Mouse (Mus musculus): Measurements from ENCODE around the gene Il17re. TPM values are rescaled to one million over a fixed set of nuclear protein-coding genes. Genes with fewer than 3 reads are reported as not detected.

The Il17re gene
- total RNA-seq, 2 experiments from 2014 or later: 0.31 TPM; not detected in 1

- peak; percentile 86 for ATAC-seq (replicated peaks; ENCODE audit: poor library complexity, severe bottlenecking)
These were observed 15.7 kb upstream of the Il17re start, which contains the start of gene Jagn1 for GRCm38 (mm10) chr6:113442442-113443090. Jagn1 (plus strand) TSS chr6:113442569.

GRCm38 (mm10) chr6:113443091-113443490 lies 15.2 kb upstream of the Il17re start:
- ATAC-seq (replicated peaks; ENCODE audit: poor library complexity, severe bottlenecking): 0 out of 2 replicates have a peak, but pooled peaks have one; percentile 14

DNA sequence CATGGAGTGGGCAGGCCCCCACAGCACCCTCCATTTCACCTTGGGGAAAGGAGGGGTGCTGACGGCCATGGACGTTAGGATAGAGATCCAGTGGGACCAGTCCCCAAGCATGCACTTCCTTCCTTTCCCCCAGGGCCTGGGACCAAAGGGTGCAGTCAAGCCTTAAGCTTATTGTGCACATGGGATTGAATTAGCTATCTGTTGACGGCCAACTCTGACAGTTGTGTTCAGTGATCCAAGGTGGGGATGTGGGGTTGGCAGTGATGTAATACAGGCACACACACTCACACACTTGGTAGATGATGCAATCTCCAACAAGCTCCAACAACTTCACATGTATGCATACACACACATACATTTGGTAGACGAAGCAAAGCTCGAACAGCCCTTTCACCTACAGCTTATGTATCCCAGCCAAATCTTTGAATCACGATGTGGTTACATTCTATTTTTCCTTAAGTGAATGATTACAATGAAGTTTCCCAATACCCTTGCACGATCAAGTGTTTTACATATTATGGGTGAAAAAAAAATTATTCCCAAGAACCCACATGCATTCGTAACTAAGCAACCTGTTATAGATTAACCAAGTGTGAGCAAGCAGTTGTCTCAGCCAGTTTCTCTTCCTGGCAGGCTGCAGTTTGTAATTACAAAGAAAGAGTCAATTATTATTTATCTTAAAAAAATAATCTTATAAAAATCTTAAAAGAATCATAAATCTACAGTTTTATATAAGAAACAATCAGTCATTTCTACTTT lies 13.9 kb upstream of the Il17re start:
- peak; percentile 42 for ATAC-seq (replicated peaks; ENCODE audit: poor library complexity, severe bottlenecking)

DNA sequence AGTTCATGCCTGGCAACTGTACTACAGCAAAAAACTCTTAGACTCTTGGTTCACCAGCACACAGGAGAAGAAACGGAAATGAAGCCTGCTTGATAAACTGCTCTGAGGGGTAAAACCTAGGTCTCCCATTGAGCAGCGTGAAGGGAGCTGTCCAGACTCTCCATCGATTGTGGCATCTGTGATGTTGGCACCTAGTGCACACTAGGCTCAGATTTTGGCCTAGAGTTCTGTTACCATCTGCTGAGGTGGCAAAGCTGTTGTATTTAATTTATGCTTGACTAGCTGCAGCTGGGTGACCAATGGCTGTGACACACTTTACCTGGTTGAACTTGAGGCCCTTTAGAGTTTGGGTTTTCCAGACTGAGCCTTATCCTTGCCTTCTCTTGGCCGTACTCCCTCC lies 10.6 kb upstream of the Il17re start:
- no peak for ATAC-seq (replicated peaks; ENCODE audit: poor library complexity, severe bottlenecking)

GRCm38 (mm10) chr6:113451839-113452238 lies 6.4 kb upstream of the Il17re start:
- ATAC-seq (replicated peaks; ENCODE audit: poor library complexity, severe bottlenecking): no peak

GRCm38 (mm10) chr6:113455007-113455406 lies 3.3 kb upstream of the Il17re start:
- peak; percentile 64 for ATAC-seq (replicated peaks; ENCODE audit: poor library complexity, severe bottlenecking)

DNA sequence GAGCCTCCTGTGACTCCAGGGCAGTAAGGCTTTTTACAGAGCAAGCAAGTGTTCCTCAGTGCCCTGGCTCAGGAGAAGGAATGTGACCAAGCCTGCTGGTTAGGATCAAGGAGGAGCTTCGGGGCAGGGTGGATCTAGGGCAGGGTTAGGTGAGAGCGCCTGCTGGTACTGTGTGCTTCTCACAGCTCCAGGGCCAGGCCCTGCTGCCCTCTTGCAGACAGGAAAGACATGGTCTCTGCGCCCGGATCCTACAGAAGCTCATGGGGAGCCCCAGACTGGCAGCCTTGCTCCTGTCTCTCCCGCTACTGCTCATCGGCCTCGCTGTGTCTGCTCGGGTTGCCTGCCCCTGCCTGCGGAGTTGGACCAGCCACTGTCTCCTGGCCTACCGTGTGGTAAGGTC lies 351 bp downstream of the Il17re start:
- ATAC-seq (replicated peaks; ENCODE audit: poor library complexity, severe bottlenecking): no peak

DNA sequence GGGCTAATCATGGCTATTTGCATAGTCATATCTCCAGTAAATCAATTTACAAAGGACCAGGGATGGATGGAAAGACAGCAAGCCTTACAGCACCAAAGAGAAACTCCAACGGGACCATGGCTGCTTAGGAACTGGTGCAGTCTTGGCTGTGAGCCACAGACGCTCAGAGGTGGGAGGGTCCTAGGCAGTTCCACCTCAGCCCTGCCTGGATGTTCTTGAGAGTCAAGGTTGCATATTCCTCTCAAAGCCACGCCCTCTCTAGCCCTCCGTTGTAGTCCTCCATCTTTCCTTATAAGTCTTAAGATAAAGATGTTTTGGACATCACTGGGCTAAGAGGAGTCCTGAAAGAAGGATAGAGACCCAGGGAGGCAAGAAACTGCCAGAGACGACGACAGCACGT lies 5.8 kb downstream of the Il17re start:
- no peak for ATAC-seq (replicated peaks; ENCODE audit: poor library complexity, severe bottlenecking)

DNA sequence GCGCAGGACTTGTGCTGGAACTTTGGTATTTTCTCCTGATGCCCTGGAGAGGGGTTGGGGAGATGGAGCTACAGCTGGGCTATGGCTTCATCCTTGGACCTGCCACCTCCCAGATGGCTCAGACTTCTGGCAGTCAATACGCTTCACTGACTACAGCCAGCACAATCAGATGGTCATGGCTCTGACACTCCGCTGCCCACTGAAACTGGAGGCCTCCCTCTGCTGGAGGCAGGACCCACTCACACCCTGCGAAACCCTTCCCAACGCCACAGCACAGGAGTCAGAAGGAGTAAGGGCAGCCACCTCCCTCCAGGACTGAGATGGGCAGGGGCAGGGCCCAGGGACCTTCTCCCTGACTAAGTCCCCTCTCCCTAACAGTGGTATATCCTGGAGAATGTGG lies 7.3 kb downstream of the Il17re start:
- ATAC-seq (replicated peaks; ENCODE audit: poor library complexity, severe bottlenecking): no peak

GRCm38 (mm10) chr6:113468512-113468911 lies 10.2 kb downstream of the Il17re start:
- ATAC-seq (replicated peaks; ENCODE audit: poor library complexity, severe bottlenecking): peak; percentile 71

GRCm38 (mm10) chr6:113469021-113469420 lies 10.7 kb downstream of the Il17re start:
- peak; percentile 85 for ATAC-seq (replicated peaks; ENCODE audit: poor library complexity, severe bottlenecking)

DNA sequence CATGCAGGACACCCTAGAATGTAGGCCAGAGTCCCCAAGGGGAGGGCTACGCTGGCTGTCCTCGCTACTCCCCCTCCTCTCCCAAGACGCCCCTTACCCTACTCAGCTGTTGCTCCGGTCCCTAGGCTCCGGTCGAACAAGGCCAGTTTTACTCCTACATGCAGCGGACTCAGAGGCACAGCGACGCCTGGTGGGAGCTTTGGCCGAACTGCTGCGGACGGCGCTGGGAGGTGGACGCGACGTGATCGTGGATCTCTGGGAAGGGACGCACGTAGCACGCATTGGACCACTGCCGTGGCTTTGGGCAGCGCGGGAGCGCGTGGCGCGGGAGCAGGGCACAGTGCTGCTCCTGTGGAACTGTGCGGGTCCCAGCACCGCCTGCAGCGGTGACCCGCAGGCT lies 11.1 kb downstream of the Il17re start:
- ATAC-seq (replicated peaks; ENCODE audit: poor library complexity, severe bottlenecking): peak; percentile 74

GRCm38 (mm10) chr6:113471297-113471936 lies 13.1 kb downstream of the Il17re start, which contains the start of gene Il17rc:
Il17rc (plus strand) TSS chr6:113471427.
- no peak for ATAC-seq (replicated peaks; ENCODE audit: poor library complexity, severe bottlenecking)

DNA sequence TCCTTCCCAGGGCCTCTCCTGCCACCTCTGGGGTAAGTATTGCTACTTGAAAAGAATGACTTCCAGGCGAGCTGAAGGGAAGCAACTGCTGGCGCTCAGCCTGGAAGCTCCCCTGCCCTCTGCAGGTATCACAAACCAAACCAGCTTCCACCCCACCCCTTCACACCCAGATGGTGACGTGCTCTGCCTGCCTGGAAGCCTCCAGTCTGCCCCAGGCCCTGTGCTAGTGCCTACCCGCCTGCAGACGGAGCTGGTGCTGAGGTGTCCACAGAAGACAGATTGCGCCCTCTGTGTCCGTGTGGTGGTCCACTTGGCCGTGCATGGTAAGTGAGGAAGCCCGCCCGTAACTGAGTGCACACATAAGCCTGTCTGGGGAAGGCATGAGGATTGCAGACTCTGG lies 13.8 kb downstream of the Il17re start:
- no peak for ATAC-seq (replicated peaks; ENCODE audit: poor library complexity, severe bottlenecking)

DNA sequence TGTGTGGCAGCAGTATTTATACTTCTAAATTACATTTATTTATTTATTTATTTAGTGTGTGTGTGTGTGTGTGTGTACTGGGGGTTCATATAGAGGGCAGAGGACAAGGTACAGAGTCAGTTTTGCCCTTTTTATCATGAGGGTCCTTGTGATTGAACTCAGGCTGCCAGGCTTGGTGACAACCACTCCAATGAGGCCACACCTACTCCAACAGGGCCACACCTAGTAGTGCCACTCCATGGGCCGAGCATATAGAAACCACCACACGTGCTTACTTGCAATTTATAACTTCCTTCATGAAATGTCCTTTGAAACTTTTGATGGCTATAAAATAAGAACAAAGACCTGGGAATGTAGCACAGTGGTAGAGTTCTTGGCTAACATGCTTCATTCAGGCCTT lies 15.0 kb downstream of the Il17re start:
- ATAC-seq (replicated peaks; ENCODE audit: poor library complexity, severe bottlenecking): no peak

GRCm38 (mm10) chr6:113473715-113474114 lies 15.4 kb downstream of the Il17re start:
- no peak for ATAC-seq (replicated peaks; ENCODE audit: poor library complexity, severe bottlenecking)

DNA sequence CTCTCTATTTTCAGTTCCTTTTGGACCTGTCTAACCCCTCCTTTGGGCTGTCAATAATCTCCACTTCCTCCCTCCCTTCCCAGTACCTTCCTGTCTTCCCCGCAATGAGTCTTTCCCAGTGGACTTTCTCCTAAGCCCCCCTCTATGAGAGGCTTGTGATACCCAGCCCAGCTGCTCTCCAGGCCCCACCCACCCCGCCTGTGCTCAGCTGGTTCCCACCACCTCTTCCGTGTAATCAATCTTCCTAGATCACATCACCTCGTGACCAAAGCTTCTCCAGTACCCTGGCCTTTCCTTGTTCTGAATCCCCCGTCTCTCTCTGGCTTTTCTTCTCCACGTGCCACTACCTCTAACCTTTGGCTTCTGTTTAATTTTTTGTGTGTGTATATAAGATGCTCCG lies 19.1 kb downstream of the Il17re start:
- no peak for ATAC-seq (replicated peaks; ENCODE audit: poor library complexity, severe bottlenecking)

DNA sequence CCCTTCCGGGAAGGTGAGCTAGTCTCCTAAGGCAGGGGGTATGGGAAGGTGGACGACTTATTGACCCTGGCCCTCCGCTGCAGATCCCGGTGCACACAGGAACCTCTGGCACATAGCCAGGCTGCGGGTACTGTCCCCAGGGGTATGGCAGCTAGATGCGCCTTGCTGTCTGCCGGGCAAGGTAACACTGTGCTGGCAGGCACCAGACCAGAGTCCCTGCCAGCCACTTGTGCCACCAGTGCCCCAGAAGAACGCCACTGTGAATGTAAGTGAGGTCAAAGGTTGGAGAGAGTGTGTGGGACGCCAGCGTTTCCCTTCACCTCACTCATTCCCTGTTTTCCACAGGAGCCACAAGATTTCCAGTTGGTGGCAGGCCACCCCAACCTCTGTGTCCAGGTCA lies 20.6 kb downstream of the Il17re start:
- ATAC-seq (replicated peaks; ENCODE audit: poor library complexity, severe bottlenecking): no peak

DNA sequence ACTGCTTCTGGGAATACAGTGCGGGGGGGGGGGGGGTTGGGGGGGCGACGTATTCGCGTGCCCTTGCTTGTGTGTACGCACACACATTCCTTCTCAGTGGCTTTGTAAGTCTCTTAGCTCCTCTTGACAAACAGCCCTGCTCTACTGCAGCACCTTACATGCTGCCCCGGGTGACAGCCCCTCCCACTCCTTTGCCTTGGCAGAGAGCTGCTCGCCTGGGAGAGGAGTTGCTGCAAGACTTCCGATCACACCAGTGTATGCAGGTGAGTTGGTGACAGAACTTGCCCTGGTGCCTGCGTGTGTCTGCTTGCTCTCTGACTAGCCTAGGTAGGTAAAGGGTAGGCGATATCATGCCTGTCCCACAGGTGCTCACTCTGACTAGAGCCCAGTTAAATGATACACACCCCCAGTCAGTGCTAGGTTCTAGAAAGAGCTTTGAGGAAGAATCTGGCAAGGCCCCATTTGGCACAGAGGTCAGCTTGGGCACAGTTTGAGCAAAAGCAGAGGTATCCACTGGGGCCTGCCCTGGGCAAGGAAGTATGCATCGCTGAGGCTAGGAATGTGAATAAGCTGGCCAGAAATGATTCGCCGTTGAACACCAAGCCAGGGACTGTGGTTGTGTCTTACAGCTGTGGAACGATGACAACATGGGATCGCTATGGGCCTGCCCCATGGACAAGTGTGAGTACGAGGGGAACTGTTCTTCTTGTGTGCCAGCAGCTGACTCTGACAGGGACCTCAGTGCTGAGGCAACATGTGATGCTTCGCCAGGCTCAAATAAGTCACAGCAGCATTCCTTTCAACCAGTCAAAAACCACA lies 22.5 kb downstream of the Il17re start:
- no peak for ATAC-seq (replicated peaks; ENCODE audit: poor library complexity, severe bottlenecking)

- peak; percentile 67 for ATAC-seq (replicated peaks; ENCODE audit: poor library complexity, severe bottlenecking)
These were observed 24.3 kb downstream of the Il17re start for GRCm38 (mm10) chr6:113482477-113483099.
